Mouse (Mus musculus): ENCODE measurements at regions not wholly inside any gene's neighbourhood (a gene's known extent, or its start where the extent isn't known, plus 50 kb on each side); places are given as distances from the start of the nearest gene placed in this dataset.

- TF ChIP-seq POLR2A (IDR thresholded peaks at IDR 0.05; ENCODE audit: low read depth, low read length) (no peak), CTCF (IDR thresholded peaks at IDR 0.05; ENCODE audit: extremely low read depth, insufficient read depth, insufficient read length, insufficient replicate concordance) (no peak)
Measured at GRCm38 (mm10) chr13:112058218-112058617, 230.0 kb upstream of the Ankrd55 start.

Measured in spleen, adult 2 months (tissue).